Comparison of ENCODE assay signal across 19 mouse cellular contexts in genomic region chr6:119083559-119083958, GRCm38 (mm10).
DNase-seq lines count a peak whose midpoint lies in the region; ATAC-seq and TF ChIP-seq lines count a peak whose summit lies in the region.
"Had no signal": no experiment of that assay in that cellular context is flagged by ENCODE, and none has a peak within 500 bp of the region (broad histone marks: within the 10 kb centered on the region; RNA-seq: fewer than 3 reads in every experiment).

No protein-coding gene starts in this region.

- intact Hi-C loops in heart, postnatal 14 days (cut with DNase I), result no loop called here
- intact Hi-C loops in left cerebral cortex, postnatal 25 days (cut with DNase I), result no loop called here

- ATAC-seq in heart, embryonic 14.5 days (ENCODE audit: insufficient number of reproducible peaks, insufficient read depth, low FRiP score, low read depth), result no peak
- ATAC-seq in heart, embryonic 15.5 days (replicated peaks; ENCODE audit: insufficient number of reproducible peaks, insufficient read depth, low FRiP score, low read depth), result no peak
- ATAC-seq: forebrain, embryonic 15.5 days had no signal

- H3K4me1 ChIP-seq in heart, embryonic 14.5 days (ENCODE audit: control insufficient read depth in 2 of 2, insufficient read depth in 2 of 2, low read length in 2 of 2), result peaks cover 45 to 84% of the 10 kb centered on the region in 2 experiments
- H3K4me1 ChIP-seq in heart, embryonic 15.5 days (replicated peaks), result peaks cover 72% of the 10 kb centered on the region
- no peaks in the 10 kb centered on the region for H3K4me1 ChIP-seq in small intestine, adult 2 months (ENCODE audit: control insufficient read depth, insufficient read depth, insufficient read length, low read length)
- H3K4me1 ChIP-seq: midbrain, embryonic 10.5 days had no signal

- H3K9me3 ChIP-seq in heart, embryonic 14.5 days (ENCODE audit: control insufficient read depth, low read length), result no peaks in the 10 kb centered on the region
- H3K9me3 ChIP-seq in heart, embryonic 15.5 days (replicated peaks), result no peaks in the 10 kb centered on the region
- H3K9me3 ChIP-seq: forebrain, embryonic 15.5 days; hindbrain, embryonic 15.5 days; limb, embryonic 15.5 days; midbrain, embryonic 10.5 days; neural tube, embryonic 13.5 days had no signal

- no peaks in the 10 kb centered on the region for H3K36me3 ChIP-seq in heart, embryonic 14.5 days (ENCODE audit: control insufficient read depth, insufficient read depth, low read length)
- H3K36me3 ChIP-seq in heart, embryonic 15.5 days, result no peaks in the 10 kb centered on the region
- no peaks in the 10 kb centered on the region for H3K36me3 ChIP-seq in small intestine, adult 2 months (ENCODE audit: control insufficient read depth, insufficient read depth, low read length)
- H3K36me3 ChIP-seq: forebrain, embryonic 15.5 days; hindbrain, embryonic 15.5 days; limb, embryonic 15.5 days; midbrain, embryonic 10.5 days; neural tube, embryonic 13.5 days had no signal

- no peak overlapping the region for H3K9ac ChIP-seq in heart, embryonic 14.5 days (ENCODE audit: low read length)
- no peak overlapping the region for H3K9ac ChIP-seq in heart, embryonic 15.5 days
- H3K9ac ChIP-seq: forebrain, embryonic 15.5 days; hindbrain, embryonic 15.5 days; limb, embryonic 15.5 days; neural tube, embryonic 13.5 days had no signal

- no peak overlapping the region for H3K4me3 ChIP-seq in heart, embryonic 14.5 days (ENCODE audit: control insufficient read depth in 1 of 2, insufficient read depth in 1 of 2, low read depth in 1 of 2, low read length in 2 of 2)
- H3K4me3 ChIP-seq in heart, embryonic 15.5 days, result no peak overlapping the region
- no peak overlapping the region for H3K4me3 ChIP-seq in small intestine, adult 2 months (ENCODE audit: low read depth, low read length)
- H3K4me3 ChIP-seq: forebrain, embryonic 15.5 days; hindbrain, embryonic 15.5 days; limb, embryonic 15.5 days; midbrain, embryonic 10.5 days; neural tube, embryonic 13.5 days had no signal

- H3K27ac ChIP-seq in heart, embryonic 14.5 days (replicated peaks in 1 of 2; ENCODE audit: control insufficient read depth in 1 of 2, insufficient read depth in 1 of 2, low read depth in 2 of 2, low read length in 2 of 2), result peak overlapping the region; percentile 62 to 70
- peak overlapping the region; percentile 66 for H3K27ac ChIP-seq in heart, embryonic 15.5 days
- H3K27ac ChIP-seq in small intestine, adult 2 months (ENCODE audit: insufficient read depth, low read depth, low read length), result peak overlapping the region; percentile 33; the same call in 1 of the 2 replicates
- H3K27ac ChIP-seq: forebrain, embryonic 15.5 days; hindbrain, embryonic 15.5 days; limb, embryonic 15.5 days; midbrain, embryonic 10.5 days; neural tube, embryonic 13.5 days had no signal

- WGBS in heart, embryonic 14.5 days, result 14% methylated on average over 7 of the region's 7 CpGs
- WGBS in heart, embryonic 15.5 days, result 28% methylated on average over 7 of the region's 7 CpGs
- WGBS in small intestine, adult 2 months, result 62% methylated on average over 7 of the region's 7 CpGs

- peak; percentile 59 for DNase-seq in adrenal gland, adult 2 months
- DNase-seq in adrenal gland, postnatal 36 days, result no peak
- DNase-seq in heart, postnatal 14 days, result no peak
- no peak for DNase-seq in cerebellum, postnatal 36 days
- no peak for DNase-seq in left cerebral cortex, postnatal 25 days (ENCODE audit: low spot score in 2 of 2)
- DNase-seq: adrenal gland, postnatal 10 days; cerebellum, adult 18-20 months; kidney, adult 9 months; kidney, postnatal 4 days; right cerebral cortex, postnatal 14 days; thymus, postnatal 36 days had no signal

- no peaks in the 10 kb centered on the region for H3K27me3 ChIP-seq in heart, embryonic 14.5 days (ENCODE audit: control insufficient read depth, insufficient read depth, low read length)
- no peaks in the 10 kb centered on the region for H3K27me3 ChIP-seq in heart, embryonic 15.5 days
- H3K27me3 ChIP-seq in small intestine, adult 2 months (ENCODE audit: control insufficient read depth, insufficient read depth, low read length), result 0 out of 2 replicates have a peak, but pooled peaks cover 2% of the 10 kb centered on the region
- H3K27me3 ChIP-seq: forebrain, embryonic 15.5 days; hindbrain, embryonic 15.5 days; limb, embryonic 15.5 days; neural tube, embryonic 13.5 days had no signal

- no peak for TF ChIP-seq CTCF in small intestine, adult 2 months (IDR thresholded peaks at IDR 0.05; ENCODE audit: extremely low read depth, insufficient read length, insufficient replicate concordance, low read depth, low read length)

- TF ChIP-seq POLR2A in small intestine, adult 2 months (IDR thresholded peaks at IDR 0.05; ENCODE audit: low read depth, low read length), result no peak

- 0 out of 2 replicates have a peak overlapping the region, but pooled peaks have one; percentile 3 for H3K4me2 ChIP-seq in heart, embryonic 14.5 days (ENCODE audit: low read length)
- H3K4me2 ChIP-seq in heart, embryonic 15.5 days, result no peak overlapping the region
- H3K4me2 ChIP-seq: forebrain, embryonic 15.5 days; hindbrain, embryonic 15.5 days; limb, embryonic 15.5 days; neural tube, embryonic 13.5 days had no signal
